Mouse (Mus musculus): Measurements from ENCODE around the gene Trim58.

Trim58 gene

DNA sequence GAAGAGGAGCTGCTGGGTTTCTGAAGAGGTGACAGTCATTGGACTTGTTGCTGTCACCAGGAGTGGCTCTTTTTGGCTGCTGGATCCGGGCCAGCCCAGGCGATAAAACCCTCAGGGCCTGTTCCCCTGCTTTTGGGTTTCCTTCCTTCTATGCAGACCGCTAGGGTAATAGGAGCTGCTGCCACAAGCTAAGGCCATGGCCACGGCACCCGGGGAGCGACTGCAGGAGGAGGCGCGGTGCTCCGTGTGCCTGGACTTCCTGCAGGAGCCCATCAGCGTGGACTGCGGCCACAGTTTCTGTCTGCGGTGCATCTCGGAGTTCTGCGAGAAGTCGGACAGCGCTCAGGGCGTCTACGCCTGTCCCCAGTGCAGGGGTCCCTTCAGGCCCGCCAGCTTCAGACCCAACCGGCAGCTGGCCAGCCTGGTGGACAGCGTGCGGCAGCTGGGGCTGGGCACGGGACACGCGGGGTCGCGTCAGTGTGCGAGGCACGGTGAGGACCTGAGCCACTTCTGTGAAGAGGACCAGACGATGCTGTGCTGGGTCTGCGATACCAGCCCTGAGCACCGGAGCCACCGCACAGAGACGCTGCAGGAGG, at the start of gene Trim58:
Gene Trim58 (plus strand): TSS at position 194 of the 596 bp plus-strand sequence.
- no peak for DNase-seq (ENCODE audit: low spot score in 2 of 2)

DNA sequence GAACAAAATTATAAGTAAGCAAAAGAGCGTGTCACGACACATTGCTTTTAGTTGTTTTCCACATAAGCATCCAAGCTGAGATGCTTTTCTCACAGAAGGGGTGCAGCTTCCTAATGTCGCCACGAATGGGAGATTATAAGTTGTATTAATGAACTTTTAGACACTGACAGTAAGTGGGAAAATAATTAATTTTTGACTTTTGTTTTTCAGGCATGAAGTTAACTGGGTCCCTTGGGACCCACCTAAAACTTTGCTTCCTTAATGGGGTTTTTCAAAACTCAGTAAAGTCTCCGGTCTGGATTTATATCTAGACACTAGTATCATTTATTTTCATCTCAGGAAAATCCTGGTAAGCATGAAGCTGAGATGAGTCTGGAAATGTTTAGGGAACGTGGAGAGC, 45.5 kb upstream of the Trim58 start, which contains the start of gene Olfr324:
Gene Olfr324 (plus strand): TSS at position 301 of the 400 bp plus-strand sequence.
- no peak for DNase-seq (ENCODE audit: low spot score in 2 of 2)

DNA sequence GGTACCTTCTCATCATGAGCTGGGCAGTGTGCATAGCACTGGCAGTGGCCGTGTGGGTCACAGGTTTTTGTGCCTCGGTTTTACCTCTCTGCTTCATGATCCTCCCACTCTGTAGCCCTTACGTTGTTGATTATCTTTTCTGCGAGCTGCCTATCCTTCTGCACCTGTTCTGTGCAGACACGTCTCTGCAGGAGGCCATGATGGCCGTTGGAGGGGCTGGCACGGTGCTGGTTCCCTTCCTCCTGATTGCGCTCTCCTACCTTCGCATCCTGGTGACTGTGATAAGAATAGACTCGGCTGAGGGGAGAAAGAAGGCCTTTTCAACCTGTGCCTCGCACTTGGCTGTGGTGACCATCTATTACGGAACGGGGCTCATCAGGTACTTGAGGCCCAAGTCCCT, 42.4 kb upstream of the Trim58 start:
- DNase-seq (ENCODE audit: low spot score in 2 of 2): no peak

DNA sequence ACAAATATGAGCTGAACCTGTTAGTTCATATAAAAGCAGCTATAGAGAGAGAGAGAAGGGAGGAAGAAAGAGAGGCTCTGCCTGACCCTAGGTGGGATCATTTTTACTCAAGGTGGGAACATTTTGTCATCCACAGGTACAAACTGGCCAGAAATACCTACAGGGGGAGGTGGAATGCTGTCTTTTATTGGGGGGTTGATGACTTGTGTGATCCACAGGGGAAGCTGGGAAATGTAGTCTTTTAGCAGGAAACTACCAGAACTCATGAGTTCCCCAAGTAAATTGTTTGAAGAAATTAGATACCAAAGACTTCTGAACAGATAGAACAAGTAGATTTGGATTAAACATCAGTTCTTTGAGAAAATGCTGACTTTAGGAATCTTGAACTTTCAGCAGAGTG, 38.2 kb upstream of the Trim58 start:
- DNase-seq (ENCODE audit: low spot score in 2 of 2): no peak

DNA sequence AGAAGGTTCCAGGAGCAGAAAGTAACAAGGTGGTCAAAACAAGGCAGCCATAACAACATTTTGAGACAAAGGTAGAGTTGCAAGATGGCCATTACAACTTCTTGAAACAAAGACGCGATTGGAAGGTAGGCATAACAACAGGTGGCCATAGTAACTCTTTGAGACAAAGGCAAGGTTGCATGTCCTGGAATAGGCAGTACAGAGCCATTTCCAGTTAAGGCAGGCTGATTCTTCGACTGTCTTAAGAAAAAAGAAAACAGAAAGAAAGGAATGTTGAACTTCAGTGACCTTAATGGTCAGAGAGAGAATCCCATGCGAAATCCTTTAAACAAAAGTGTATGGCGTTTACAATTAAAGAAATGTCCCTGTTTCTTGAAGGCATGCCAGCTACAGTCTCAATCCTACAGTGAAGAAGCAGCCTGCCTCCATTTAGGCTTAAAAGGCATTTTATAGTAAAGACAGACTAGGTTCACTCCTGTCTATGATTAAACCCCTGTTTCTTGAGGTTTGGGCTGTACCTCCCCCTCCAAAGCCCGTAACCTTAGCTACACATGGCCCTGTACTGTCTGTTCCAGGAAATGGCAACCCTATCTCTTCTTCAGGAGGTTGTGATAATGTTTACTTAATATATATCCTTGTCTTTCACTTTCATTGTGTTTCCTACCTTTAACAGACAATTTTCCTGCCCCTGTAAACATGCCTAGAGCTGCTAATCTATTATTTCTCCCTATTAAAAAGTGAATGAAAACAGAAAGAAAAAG, 37.3 kb upstream of the Trim58 start:
- DNase-seq (ENCODE audit: low spot score in 2 of 2): no peak

DNA sequence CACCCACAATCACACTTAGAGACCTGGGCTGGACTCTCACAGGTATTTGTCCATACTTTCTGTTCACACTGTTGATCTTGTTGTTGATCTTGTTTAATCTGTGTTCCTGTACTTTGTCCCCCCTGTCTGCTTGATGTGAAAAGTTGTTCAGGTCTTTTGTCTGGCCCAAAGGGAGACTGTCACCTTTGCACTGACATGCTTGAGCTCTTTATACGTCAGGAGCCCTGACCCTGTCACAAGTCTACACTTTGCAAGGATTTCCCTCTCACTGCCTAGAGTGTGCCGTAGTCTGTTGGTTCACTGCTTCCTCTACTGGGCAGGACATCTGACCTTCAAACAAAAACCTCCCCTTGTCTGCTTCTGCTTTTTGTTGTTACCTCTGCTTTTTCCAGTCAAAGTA, 35.6 kb upstream of the Trim58 start:
- DNase-seq (ENCODE audit: low spot score in 2 of 2): no peak

DNA sequence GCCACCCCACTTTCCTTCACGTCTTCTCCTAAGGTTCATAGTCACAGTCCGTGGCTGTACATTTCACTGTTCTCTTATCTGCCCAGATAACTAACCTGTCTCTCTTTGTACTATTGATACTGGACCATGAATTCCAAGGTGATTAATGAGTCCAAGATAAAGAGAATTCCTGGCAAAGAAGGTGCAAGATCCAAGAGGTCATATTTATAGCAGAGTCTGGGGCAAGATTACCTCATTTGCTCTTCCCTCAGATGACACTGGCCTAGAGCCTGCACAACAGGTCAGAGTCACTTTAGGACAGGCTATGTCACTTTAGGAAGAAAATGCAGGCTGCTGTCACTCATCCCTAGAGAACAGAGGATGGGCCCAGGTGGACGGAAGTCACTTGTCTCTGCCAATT, 35.0 kb upstream of the Trim58 start:
- DNase-seq (ENCODE audit: low spot score in 2 of 2): no peak

DNA sequence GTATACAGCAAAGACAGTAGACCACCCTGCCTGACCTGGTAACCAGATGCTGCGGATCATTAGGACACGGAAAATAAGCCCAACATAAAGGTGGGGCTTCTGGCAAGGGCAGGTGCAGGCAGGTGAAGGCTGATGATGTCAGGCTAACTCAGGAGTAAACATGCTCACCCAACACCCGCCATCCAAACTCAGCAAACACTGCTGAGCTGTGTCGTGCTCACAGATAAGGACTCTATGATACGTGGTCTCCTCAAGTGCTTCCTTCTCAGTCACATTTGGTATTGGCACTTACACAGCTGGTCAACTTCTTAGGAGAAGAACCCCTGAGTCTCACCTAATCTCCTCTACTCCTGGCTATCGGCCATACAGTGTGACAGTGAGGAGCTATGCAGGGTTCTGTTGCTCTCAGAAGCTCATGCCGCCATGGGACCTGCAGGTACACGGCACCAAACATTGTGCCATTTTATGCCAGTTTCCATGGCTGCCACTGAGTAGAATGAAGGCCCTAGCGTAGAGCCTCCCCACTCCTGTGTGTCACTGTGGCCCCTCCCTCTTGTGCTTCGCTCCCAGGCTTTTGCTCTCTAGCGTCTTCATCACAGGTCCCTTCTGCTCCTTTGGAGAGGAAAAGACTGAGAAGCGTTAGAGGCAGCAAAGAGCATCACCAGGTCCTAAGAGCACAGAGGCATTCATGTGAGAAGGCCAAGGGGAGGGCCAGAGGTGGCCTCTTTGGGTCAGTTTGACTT, 33.9 kb upstream of the Trim58 start:
- DNase-seq (ENCODE audit: low spot score in 2 of 2): no peak

DNA sequence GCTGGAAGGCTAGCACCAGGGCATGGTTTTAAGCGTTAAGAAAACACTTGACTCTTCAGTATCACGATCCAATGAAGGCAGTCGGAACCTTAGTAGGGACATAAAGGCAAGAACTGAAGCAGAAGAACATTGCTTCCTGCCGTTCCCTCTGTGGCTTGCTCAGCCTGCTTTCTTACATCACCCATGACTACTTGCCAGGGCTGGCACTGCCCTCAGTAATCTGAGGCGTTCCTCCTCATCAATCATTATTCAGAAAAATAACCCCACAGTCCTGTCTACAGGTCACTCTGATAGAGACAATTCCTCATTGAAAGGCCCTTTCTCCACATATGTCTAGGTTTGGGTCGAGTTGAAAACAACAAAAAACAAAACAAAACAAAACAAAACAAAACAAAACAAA, 33.2 kb upstream of the Trim58 start:
- no peak for DNase-seq (ENCODE audit: low spot score in 2 of 2)

DNA sequence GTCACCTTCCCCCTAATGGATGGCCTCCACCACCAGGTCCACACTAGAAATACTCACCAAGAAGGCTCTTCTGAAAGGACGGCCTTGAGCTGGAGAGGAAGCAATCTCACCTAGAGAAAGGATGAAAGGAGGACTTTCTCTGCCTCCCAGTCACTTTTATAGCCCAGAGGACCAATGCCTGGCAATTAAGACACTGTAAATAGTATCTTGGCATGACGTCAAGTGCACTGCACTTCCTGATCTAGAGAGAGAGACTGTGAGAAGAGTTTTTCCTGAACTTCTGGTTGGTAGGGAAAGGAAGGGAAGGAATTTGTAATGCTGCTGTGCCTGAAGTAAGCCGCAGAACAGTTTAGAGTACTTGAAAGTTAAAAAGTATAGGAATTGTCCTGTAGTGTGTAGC, 26.9 kb upstream of the Trim58 start:
- DNase-seq (ENCODE audit: low spot score in 2 of 2): no peak

DNA sequence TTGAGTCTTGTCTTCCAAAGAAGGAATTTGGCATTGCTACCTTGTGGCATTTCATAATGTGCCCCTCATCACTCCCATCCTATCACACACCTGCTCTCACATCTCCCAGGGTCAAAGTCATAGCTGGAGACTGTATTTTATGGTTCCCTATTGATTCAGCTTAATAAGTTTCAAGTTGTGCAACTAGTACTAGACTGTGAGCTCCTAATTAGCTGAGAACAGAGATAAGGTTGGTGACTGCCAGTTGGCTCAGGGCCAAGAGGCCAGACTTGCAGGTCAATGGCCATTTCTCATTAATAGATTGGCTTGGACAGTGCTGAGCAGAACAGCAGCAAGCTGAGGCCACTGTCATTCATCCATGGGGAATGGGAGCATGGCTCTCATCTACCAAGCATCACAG, 25.7 kb upstream of the Trim58 start:
- DNase-seq (ENCODE audit: low spot score in 2 of 2): no peak

DNA sequence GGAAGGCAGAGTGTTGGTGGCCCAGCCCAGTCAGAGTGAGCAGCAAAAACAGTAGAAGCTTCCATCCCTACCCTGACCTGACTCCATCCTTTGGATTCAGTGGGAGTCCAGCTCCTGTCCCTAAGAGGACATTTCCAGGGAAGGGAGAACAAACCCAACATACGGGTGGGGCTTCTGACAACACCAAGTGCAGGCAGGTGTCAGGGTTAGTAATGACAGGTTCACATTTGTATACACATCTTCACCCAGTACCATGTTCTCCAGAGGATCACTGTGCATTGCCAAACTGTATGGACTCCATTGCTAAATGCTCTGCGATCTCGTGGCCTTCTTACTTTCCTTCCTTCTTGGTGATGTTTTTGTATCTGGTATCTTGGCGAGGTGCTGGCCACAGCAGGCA, 24.3 kb upstream of the Trim58 start, which contains the start of gene 2210407C18Rik:
Gene 2210407C18Rik (minus strand): TSS at position 101 of the 400 bp plus-strand sequence.
- DNase-seq (ENCODE audit: low spot score in 2 of 2): no peak

DNA sequence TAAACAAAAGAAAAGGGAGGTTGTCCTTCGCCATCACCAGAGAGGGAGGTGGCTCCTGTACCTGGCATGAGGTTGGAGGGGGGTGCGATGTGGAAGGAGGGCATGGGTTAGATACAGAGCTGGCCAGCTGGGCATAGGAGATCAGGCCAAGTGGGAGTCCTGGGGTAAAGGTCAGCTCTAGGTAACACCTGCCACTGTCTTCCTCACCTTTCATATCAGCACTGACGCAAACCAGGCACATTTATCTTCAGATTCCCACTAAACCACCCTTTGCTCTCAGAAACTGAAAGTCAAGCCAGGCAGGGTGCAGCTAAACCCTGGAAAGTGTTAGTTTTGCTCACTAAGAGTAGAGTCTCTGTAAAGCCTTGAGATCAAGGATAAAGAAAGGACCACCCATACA, 21.9 kb upstream of the Trim58 start:
- no peak for DNase-seq (ENCODE audit: low spot score in 2 of 2)

DNA sequence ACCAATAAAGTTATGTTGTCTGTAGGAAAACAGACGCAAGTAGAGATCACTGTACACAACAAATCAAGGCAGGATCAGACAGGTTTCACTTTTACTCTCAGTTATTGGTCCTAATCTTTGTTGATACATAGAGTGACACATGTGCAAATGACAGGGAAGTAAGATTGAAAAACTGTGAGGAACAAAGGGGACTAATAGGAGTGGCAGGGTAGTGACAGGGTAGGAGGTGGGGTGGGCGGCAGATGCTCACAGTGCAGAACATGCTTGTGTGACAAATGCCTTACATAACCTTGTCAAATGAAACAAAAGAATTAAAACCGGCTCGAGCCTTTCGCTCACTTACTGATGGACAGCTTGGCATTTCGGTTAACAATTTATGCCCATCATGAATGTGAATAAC, 21.5 kb upstream of the Trim58 start:
- DNase-seq (ENCODE audit: low spot score in 2 of 2): peak in 1 of 2 experiments; percentile 23

DNA sequence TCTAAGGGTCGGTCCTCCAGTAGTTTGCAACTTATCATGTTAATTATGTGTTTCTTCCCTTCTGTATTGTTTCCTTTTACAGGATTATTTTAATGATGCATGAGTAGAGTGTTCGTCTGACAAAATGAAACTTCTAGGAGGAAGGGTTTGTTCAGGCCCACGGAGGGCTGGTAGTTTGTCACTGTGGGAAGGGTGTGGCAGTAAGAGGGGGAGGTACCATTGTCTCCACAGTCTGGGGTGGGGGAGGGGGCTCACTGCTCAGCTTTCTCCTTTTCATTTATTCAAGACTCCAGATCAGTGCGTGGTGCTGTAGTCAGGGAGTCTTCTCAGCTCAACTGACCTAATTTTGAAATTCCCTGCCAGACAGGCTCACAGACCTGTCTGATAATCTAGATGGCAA, 14.1 kb upstream of the Trim58 start:
- DNase-seq (ENCODE audit: low spot score in 2 of 2): no peak

DNA sequence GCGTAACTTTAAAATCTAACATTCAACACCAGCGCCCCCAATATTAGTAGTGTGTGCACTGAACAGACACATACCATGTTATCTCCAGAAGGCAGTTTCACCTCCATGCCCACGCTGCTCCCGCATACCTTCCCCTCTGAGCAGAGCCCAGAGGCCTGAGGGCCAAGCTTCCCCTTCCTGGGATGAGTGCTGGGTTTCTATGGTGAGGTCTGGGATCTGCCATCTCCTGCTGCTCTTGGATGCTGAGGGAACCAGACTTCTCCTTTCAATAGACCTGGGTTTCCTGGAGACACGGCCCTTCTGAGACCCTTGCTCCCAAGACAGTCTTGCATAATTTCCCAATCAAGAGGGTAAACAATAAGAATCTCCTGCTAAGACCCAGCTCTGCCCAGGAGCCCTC, 9.9 kb upstream of the Trim58 start, which contains the start of gene Olfr323:
Gene Olfr323 (minus strand): TSS at position 101 of the 400 bp plus-strand sequence.
- DNase-seq (ENCODE audit: low spot score in 2 of 2): no peak

DNA sequence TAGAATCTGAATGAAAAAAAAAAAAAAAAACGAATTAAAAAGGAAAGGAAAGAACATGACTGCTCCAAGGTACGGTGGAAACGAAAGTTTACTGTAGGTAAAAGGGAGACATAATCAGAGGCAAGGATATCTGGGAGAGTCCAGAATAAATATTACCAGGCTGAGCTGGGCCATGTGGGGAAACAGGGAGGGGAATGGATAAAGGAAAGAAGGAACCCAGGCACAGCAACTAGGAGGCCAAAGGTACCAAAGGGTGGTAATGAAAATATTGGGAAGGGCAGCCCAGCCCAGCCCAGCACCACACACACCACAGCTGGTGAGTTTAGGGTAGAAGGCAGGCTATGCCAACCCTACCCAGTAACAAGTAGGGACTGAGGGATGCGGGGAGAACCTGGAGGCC, 5.4 kb upstream of the Trim58 start:
- DNase-seq (ENCODE audit: low spot score in 2 of 2): no peak

DNA sequence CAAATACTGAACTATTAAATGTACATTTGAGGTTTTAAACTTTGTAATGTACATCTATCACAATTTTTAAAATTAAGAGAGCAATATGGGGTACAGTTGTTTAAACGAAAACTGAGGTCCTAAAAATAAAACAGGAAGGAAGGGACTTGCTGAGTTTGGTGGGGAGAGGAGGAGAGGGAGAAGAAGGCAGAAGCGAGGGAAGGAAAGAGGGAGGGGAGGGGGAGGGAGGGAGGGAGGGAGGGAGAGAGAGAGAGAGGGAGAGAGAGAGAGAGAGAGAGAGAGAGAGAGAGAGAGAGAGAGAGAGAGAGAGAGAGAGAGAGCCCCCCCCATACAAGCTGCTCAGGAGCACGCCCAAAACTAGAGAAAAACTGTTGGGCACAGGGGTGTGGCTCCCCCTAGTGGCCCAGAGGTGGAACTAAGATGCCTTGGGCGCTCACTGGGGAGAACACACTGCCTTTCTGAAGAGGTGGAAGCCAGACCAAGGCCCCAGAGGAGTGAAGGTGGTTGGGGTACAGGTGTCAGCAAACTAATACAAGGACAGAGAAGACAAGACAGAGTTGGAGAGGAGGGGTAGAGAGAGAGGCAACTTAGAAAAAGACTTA, 3.8 kb upstream of the Trim58 start:
- peak in 1 of 2 experiments; percentile 32 for DNase-seq (ENCODE audit: low spot score in 2 of 2)

DNA sequence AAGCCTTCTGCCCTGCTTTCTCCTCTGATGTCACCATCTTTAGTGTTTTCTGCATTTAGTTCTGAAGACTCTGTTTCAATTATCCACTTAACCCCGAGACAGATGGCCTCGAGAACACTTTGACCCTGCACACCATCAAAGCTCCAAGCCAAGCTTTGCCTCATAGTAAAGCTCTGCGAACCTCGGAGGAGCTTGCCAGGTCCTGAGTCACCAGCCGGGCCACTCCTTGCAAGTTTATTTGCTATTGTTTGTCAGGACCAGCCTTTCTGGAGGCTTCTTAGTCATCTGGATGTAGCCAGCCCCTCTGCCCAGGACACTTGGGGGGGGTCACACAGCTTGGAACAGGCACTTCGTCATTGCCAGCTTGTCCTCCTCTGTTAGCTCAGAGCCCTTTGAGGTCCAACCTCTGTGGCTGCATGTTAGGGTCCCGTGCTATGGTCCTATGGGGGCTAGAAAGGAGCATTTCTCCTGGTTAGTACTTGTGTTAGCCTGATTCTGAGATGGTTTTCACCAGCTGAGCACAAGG, 2.0 kb upstream of the Trim58 start:
- DNase-seq (ENCODE audit: low spot score in 2 of 2): no peak

DNA sequence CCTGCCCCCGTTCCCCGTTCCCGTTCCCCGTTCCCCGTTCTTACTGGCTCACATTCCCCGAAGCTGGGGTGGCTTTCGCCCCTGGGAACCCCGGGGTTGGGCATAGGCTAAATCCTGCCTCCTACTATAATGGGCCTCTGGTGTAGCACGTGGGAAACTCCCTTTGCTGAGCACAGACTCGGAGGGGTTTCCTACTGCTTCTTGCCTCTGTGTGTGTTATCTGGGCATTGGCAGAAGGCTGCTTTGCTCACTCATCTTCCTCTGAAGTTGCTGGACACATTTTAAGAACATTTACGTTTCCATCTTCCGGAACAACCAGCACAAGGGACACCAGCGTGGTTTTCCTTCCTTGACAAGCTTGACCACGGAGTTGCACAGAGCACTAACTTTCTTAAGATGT, 792 bp downstream of the Trim58 start:
- DNase-seq (ENCODE audit: low spot score in 2 of 2): no peak

DNA sequence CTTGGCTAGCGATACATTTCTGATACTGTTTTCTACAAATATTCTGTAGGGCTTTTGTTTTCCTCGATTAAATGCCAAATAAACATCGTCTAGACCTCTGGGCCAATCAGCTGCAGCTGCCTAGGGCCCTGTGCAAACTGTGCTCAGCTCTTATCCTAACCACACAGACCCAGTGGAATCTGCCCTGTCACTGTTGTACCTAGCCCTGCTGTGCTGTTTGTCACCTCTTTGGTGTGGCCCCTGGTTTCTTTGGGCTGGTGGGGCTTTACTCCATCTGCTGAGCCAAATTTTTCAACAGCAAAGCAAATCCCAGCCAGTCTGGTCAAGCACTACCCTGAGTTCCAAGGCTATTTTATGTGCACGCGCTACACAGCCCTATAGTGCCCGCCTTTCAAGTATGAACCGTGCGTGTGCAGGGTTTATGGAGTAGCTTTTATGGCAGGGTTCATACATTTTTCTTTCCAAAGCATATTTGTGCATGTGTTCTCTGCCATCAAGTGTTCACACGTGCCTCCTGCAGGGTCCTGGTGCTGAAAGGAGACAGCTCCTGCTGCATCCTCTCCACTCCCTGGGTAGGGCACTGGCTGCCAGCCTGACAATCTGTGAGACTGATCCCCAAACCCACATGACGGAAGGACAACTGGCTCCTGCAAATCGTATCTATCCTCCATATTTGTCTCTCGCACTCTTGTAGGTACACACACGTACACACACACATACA, 1.5 kb downstream of the Trim58 start:
- DNase-seq (ENCODE audit: low spot score in 2 of 2): no peak
